In genomic region chr6:30657279-30657678, GRCm38 (mm10) we compare ENCODE assay signal across 23 mouse cellular contexts. TPM values are rescaled to one million over a fixed set of nuclear protein-coding genes. Genes with fewer than 3 reads are reported as not detected.
A peak's percentile ranks its signal among the peaks of the same experiment; 100 is the strongest.
DNase-seq lines count a peak whose midpoint lies in the region; ATAC-seq and TF ChIP-seq lines count a peak whose summit lies in the region.
"Had no signal": no experiment of that assay in that cellular context is flagged by ENCODE, and none has a peak within 500 bp of the region (broad histone marks: within the 10 kb centered on the region; RNA-seq: fewer than 3 reads in every experiment).

No protein-coding gene starts in this region.

- H3K27ac ChIP-seq in forebrain, embryonic 11.5 days (ENCODE audit: low read depth, low read length), result no peak overlapping the region
- no peak overlapping the region for H3K27ac ChIP-seq in forebrain, embryonic 15.5 days (replicated peaks)
- peak overlapping the region; percentile 62 for H3K27ac ChIP-seq in kidney, postnatal 0 days
- peak overlapping the region; percentile 78 for H3K27ac ChIP-seq in embryonic facial prominence, embryonic 13.5 days
- peak overlapping the region; percentile 96 for H3K27ac ChIP-seq in limb, embryonic 13.5 days
- H3K27ac ChIP-seq: liver, embryonic 13.5 days; stomach, embryonic 15.5 days had no signal

- no peaks in the 10 kb centered on the region for H3K36me3 ChIP-seq in forebrain, embryonic 11.5 days (ENCODE audit: control insufficient read depth, insufficient read depth, low read length)
- no peaks in the 10 kb centered on the region for H3K36me3 ChIP-seq in forebrain, embryonic 15.5 days
- no peaks in the 10 kb centered on the region for H3K36me3 ChIP-seq in kidney, postnatal 0 days (ENCODE audit: insufficient read depth, low read length)
- peaks cover 23% of the 10 kb centered on the region; the same call in 1 of the 2 replicates for H3K36me3 ChIP-seq in embryonic facial prominence, embryonic 13.5 days
- peaks cover 15% of the 10 kb centered on the region for H3K36me3 ChIP-seq in limb, embryonic 13.5 days
- H3K36me3 ChIP-seq: liver, embryonic 13.5 days; stomach, embryonic 15.5 days had no signal

- H3K4me2 ChIP-seq in forebrain, embryonic 11.5 days (ENCODE audit: low read depth, low read length, severe bottlenecking), result no peak overlapping the region
- H3K4me2 ChIP-seq in forebrain, embryonic 15.5 days (replicated peaks), result no peak overlapping the region
- no peak overlapping the region for H3K4me2 ChIP-seq in kidney, postnatal 0 days (ENCODE audit: low read length)
- H3K4me2 ChIP-seq in embryonic facial prominence, embryonic 13.5 days, result no peak overlapping the region
- no peak overlapping the region for H3K4me2 ChIP-seq in limb, embryonic 13.5 days (replicated peaks)
- H3K4me2 ChIP-seq: heart, embryonic 12.5 days; liver, embryonic 13.5 days; stomach, embryonic 15.5 days had no signal

- no peak overlapping the region for H3K4me3 ChIP-seq in forebrain, embryonic 11.5 days (ENCODE audit: low read depth, low read length)
- H3K4me3 ChIP-seq in forebrain, embryonic 15.5 days, result no peak overlapping the region
- H3K4me3 ChIP-seq in kidney, postnatal 0 days (replicated peaks; ENCODE audit: low read depth, low read length), result no peak overlapping the region
- H3K4me3 ChIP-seq in embryonic facial prominence, embryonic 13.5 days, result no peak overlapping the region
- H3K4me3 ChIP-seq in limb, embryonic 13.5 days, result no peak overlapping the region
- H3K4me3 ChIP-seq: heart, embryonic 12.5 days; liver, embryonic 13.5 days; stomach, embryonic 15.5 days had no signal

- peak; percentile 46 for DNase-seq in forebrain, embryonic 11.5 days (ENCODE audit: low spot score)
- DNase-seq in kidney, postnatal 0 days (ENCODE audit: low spot score), result no peak
- no peak for DNase-seq in kidney, adult 18-20 months
- no peak for DNase-seq in urinary bladder, postnatal 4 days (ENCODE audit: low spot score in 2 of 2)
- DNase-seq in layer of hippocampus, postnatal 36 days, result no peak
- DNase-seq: adrenal gland, adult 2 months; cerebellum, adult 11 months; cerebellum, postnatal 25 days; gastrocnemius, postnatal 25 days; liver, embryonic 13.5 days; lung, postnatal 14 days; thymus, postnatal 4 days had no signal

- H3K4me1 ChIP-seq in forebrain, embryonic 11.5 days (replicated peaks; ENCODE audit: control insufficient read depth, insufficient read depth, low read length), result peaks cover 22% of the 10 kb centered on the region
- H3K4me1 ChIP-seq in forebrain, embryonic 15.5 days, result peaks cover 38% of the 10 kb centered on the region
- H3K4me1 ChIP-seq in kidney, postnatal 0 days (replicated peaks; ENCODE audit: insufficient read depth, low read length), result peaks cover 25% of the 10 kb centered on the region
- H3K4me1 ChIP-seq in embryonic facial prominence, embryonic 13.5 days, result peaks cover 57% of the 10 kb centered on the region
- peaks cover 71% of the 10 kb centered on the region for H3K4me1 ChIP-seq in limb, embryonic 13.5 days

- no peak for ATAC-seq in forebrain, embryonic 11.5 days (replicated peaks; ENCODE audit: low FRiP score)
- ATAC-seq in forebrain, embryonic 15.5 days (replicated peaks), result no peak
- no peak for ATAC-seq in kidney, postnatal 0 days (replicated peaks; ENCODE audit: low FRiP score, low read depth)
- no peak for ATAC-seq in embryonic facial prominence, embryonic 13.5 days (ENCODE audit: insufficient number of reproducible peaks, insufficient read depth, low FRiP score, low TSS enrichment, low read depth)
- ATAC-seq in limb, embryonic 13.5 days (ENCODE audit: low FRiP score, low read depth), result no peak
- ATAC-seq: intestine, postnatal 0 days had no signal

- no peaks in the 10 kb centered on the region for H3K27me3 ChIP-seq in forebrain, embryonic 11.5 days (ENCODE audit: control insufficient read depth, insufficient read depth, low read length)
- H3K27me3 ChIP-seq in forebrain, embryonic 15.5 days, result no peaks in the 10 kb centered on the region
- H3K27me3 ChIP-seq in kidney, postnatal 0 days (ENCODE audit: insufficient read depth, low read length), result no peaks in the 10 kb centered on the region
- H3K27me3 ChIP-seq in embryonic facial prominence, embryonic 13.5 days, result no peaks in the 10 kb centered on the region
- no peaks in the 10 kb centered on the region for H3K27me3 ChIP-seq in limb, embryonic 13.5 days
- H3K27me3 ChIP-seq: heart, embryonic 12.5 days; liver, embryonic 13.5 days; stomach, embryonic 15.5 days had no signal

- 96% methylated on average over 12 of the region's 12 CpGs for WGBS in forebrain, embryonic 11.5 days
- WGBS in forebrain, embryonic 15.5 days, result 95% methylated on average over 12 of the region's 12 CpGs
- WGBS in kidney, postnatal 0 days, result 84% methylated on average over 12 of the region's 12 CpGs
- WGBS in embryonic facial prominence, embryonic 13.5 days, result 93% methylated on average over 12 of the region's 12 CpGs
- 88% methylated on average over 12 of the region's 12 CpGs for WGBS in limb, embryonic 13.5 days

- no peak for TF ChIP-seq CTCF in kidney, postnatal 0 days (IDR thresholded peaks at IDR 0.05; ENCODE audit: low read depth)

- no peak overlapping the region for H3K9ac ChIP-seq in forebrain, embryonic 11.5 days (ENCODE audit: low read length)
- H3K9ac ChIP-seq in forebrain, embryonic 15.5 days (replicated peaks), result no peak overlapping the region
- no peak overlapping the region for H3K9ac ChIP-seq in kidney, postnatal 0 days (ENCODE audit: low read depth, low read length)
- no peak overlapping the region for H3K9ac ChIP-seq in embryonic facial prominence, embryonic 13.5 days
- H3K9ac ChIP-seq in limb, embryonic 13.5 days, result no peak overlapping the region
- H3K9ac ChIP-seq: heart, embryonic 12.5 days; liver, embryonic 13.5 days; stomach, embryonic 15.5 days had no signal

- H3K9me3 ChIP-seq in forebrain, embryonic 11.5 days (ENCODE audit: control insufficient read depth, low read length), result no peaks in the 10 kb centered on the region
- H3K9me3 ChIP-seq in forebrain, embryonic 15.5 days, result no peaks in the 10 kb centered on the region
- H3K9me3 ChIP-seq in kidney, postnatal 0 days (replicated peaks; ENCODE audit: low read length), result no peaks in the 10 kb centered on the region
- H3K9me3 ChIP-seq in embryonic facial prominence, embryonic 13.5 days, result no peaks in the 10 kb centered on the region
- H3K9me3 ChIP-seq in limb, embryonic 13.5 days, result no peaks in the 10 kb centered on the region
- H3K9me3 ChIP-seq: heart, embryonic 12.5 days; liver, embryonic 13.5 days; stomach, embryonic 15.5 days had no signal

RNA-seq across cellular contexts. Expression of gene Cpa1, which starts 18.3 kb away (rescaled TPM):
- polyA plus RNA-seq in forebrain, embryonic 11.5 days (2014; fragmentation: Nextera tagmentation; extraction: Ambion mirVana), result 0.16 TPM in 1 of 2 replicates, not detected in the other
- 0.48 and 0.61 TPM in 2 replicates for polyA plus RNA-seq in forebrain, embryonic 15.5 days (2015; fragmentation: Nextera tagmentation; extraction: Ambion mirVana)
- 0.53 and 0.55 TPM in 2 replicates for polyA plus RNA-seq in kidney, postnatal 0 days (2015; fragmentation: Nextera tagmentation; extraction: Ambion mirVana)
- 0.34 and 0.87 TPM in 2 replicates for polyA plus RNA-seq in embryonic facial prominence, embryonic 13.5 days (2015; fragmentation: Nextera tagmentation; extraction: Ambion mirVana)
- polyA plus RNA-seq in limb, embryonic 13.5 days (2015; fragmentation: Nextera tagmentation; extraction: Ambion mirVana), result 0.88 and 1.0 TPM in 2 replicates
- total RNA-seq in layer of hippocampus, postnatal 36 days (2021), result not detected
- total RNA-seq: adrenal gland, adult 2 months; gastrocnemius, postnatal 25 days; hematopoietic stem cell, adult 5-6 weeks; layer of hippocampus, adult 18-20 months; left cerebral cortex, adult 8-10 months; neutrophil, adult 5-6 weeks had no signal
- polyA plus RNA-seq: adrenal gland, adult 2 months had no signal

RNA-seq across cellular contexts. Expression of gene Cep41, which starts 36.3 kb away (rescaled TPM):
- 21.6 and 24.1 TPM in 2 replicates for polyA plus RNA-seq in forebrain, embryonic 11.5 days (2014; fragmentation: Nextera tagmentation; extraction: Ambion mirVana)
- polyA plus RNA-seq in forebrain, embryonic 15.5 days (2015; fragmentation: Nextera tagmentation; extraction: Ambion mirVana), result 14.9 and 17.3 TPM in 2 replicates
- 11.9 and 12.1 TPM in 2 replicates for polyA plus RNA-seq in kidney, postnatal 0 days (2015; fragmentation: Nextera tagmentation; extraction: Ambion mirVana)
- 23.4 and 23.9 TPM in 2 replicates for polyA plus RNA-seq in embryonic facial prominence, embryonic 13.5 days (2015; fragmentation: Nextera tagmentation; extraction: Ambion mirVana)
- polyA plus RNA-seq in limb, embryonic 13.5 days (2015; fragmentation: Nextera tagmentation; extraction: Ambion mirVana), result 52.3 and 55.4 TPM in 2 replicates
- 1 to 10 TPM; 6.7 to 6.8 TPM for total RNA-seq in layer of hippocampus, postnatal 36 days (2021)

RNA-seq across cellular contexts. Expression of gene Cpa5, which starts 46.5 kb away (rescaled TPM):
- polyA plus RNA-seq in forebrain, embryonic 11.5 days (2014; fragmentation: Nextera tagmentation; extraction: Ambion mirVana), result 0.15 and 0.72 TPM in 2 replicates
- polyA plus RNA-seq in forebrain, embryonic 15.5 days (2015; fragmentation: Nextera tagmentation; extraction: Ambion mirVana), result 0.13 TPM in 1 of 2 replicates, not detected in the other
- polyA plus RNA-seq in kidney, postnatal 0 days (2015; fragmentation: Nextera tagmentation; extraction: Ambion mirVana), result 0.27 and 0.28 TPM in 2 replicates
- 0.12 and 0.28 TPM in 2 replicates for polyA plus RNA-seq in embryonic facial prominence, embryonic 13.5 days (2015; fragmentation: Nextera tagmentation; extraction: Ambion mirVana)
- polyA plus RNA-seq in limb, embryonic 13.5 days (2015; fragmentation: Nextera tagmentation; extraction: Ambion mirVana), result 0.33 and 0.79 TPM in 2 replicates
- not detected for total RNA-seq in layer of hippocampus, postnatal 36 days (2021)
- total RNA-seq: adrenal gland, adult 2 months; gastrocnemius, postnatal 25 days; hematopoietic stem cell, adult 5-6 weeks; layer of hippocampus, adult 18-20 months; left cerebral cortex, adult 8-10 months; neutrophil, adult 5-6 weeks had no signal
- polyA plus RNA-seq: adrenal gland, adult 2 months; intestine, postnatal 0 days; liver, embryonic 13.5 days; small intestine, adult 2 months had no signal

Comparison
In these comparisons a context has a peak if more than half of its experiments do, and no peak if none do; other contexts are left out.
1. H3K27ac ChIP-seq: peak in kidney, postnatal 0 days (single experiment), embryonic facial prominence, embryonic 13.5 days (single experiment) and limb, embryonic 13.5 days (single experiment); none in forebrain, embryonic 11.5 days (single experiment) and forebrain, embryonic 15.5 days (single experiment).